Mouse (Mus musculus): ENCODE results near the gene Tas2r119. TPM values are rescaled to one million over a fixed set of nuclear protein-coding genes. Genes with fewer than 3 reads are reported as not detected.

The Tas2r119 gene
- total RNA-seq, 1 experiment = not detected

GRCm38 (mm10) chr15:32172175-32172987, 4.7 kb upstream of the Tas2r119 start:
- no peak overlapping the region for H3K9ac ChIP-seq (ENCODE audit: insufficient read depth, low read depth, low read length, poor library complexity, severe bottlenecking)
- no peak for TF ChIP-seq ZNF384 (IDR thresholded peaks at IDR 0.05; ENCODE audit: low read depth, low read length)
- no peak overlapping the region for H3K4me3 ChIP-seq (ENCODE audit: insufficient read depth in 1 of 2, low read depth in 1 of 2, low read length in 2 of 2, poor library complexity in 1 of 2, severe bottlenecking in 1 of 2)
- no peaks in the 10 kb centered on the region for H3K36me3 ChIP-seq (ENCODE audit: control insufficient read depth, insufficient read depth, low read length, poor library complexity, severe bottlenecking)
- DNase-seq (ENCODE audit: low read depth, low spot score) = no peak
- H3K27ac ChIP-seq (ENCODE audit: insufficient read depth, low read depth, low read length, poor library complexity, severe bottlenecking) = no peak overlapping the region
- no peaks in the 10 kb centered on the region for H3K9me3 ChIP-seq (ENCODE audit: control insufficient read depth, insufficient read depth, low read depth, low read length)
- no peaks in the 10 kb centered on the region for H3K4me1 ChIP-seq (ENCODE audit: control insufficient read depth in 2 of 2, insufficient read depth in 2 of 2, low read length in 2 of 2, poor library complexity in 1 of 2)
- in situ Hi-C loops (cut with MboI; ENCODE audit: low sequenced_read_pairs in 2 of 2, unreplicated experiment in 2 of 2) = no loop called here

GRCm38 (mm10) chr15:32172988-32173329, 4.1 kb upstream of the Tas2r119 start:
- TF ChIP-seq HCFC1 (IDR thresholded peaks at IDR 0.05; ENCODE audit: borderline replicate concordance, insufficient read depth, low read length) (no peak), ZC3H11A (IDR thresholded peaks at IDR 0.05; ENCODE audit: borderline replicate concordance, low read depth, low read length) (no peak), MAFK (IDR thresholded peaks at IDR 0.05; ENCODE audit: insufficient read depth, low read depth, low read length) (no peak), ZNF384 (IDR thresholded peaks at IDR 0.05; ENCODE audit: low read depth, low read length) (no peak), CHD2 (IDR thresholded peaks at IDR 0.05; ENCODE audit: low read depth, low read length) (no peak)
- Histone ChIP-seq H3K4me3 (ENCODE audit: insufficient read depth in 1 of 2, low read depth in 1 of 2, low read length in 2 of 2, poor library complexity in 1 of 2, severe bottlenecking in 1 of 2) (no peak overlapping the region), H3K9me3 (ENCODE audit: control insufficient read depth, insufficient read depth, low read depth, low read length) (no peaks in the 10 kb centered on the region), H3K9ac (ENCODE audit: insufficient read depth, low read depth, low read length, poor library complexity, severe bottlenecking) (no peak overlapping the region), H3K36me3 (ENCODE audit: control insufficient read depth, insufficient read depth, low read length, poor library complexity, severe bottlenecking) (no peaks in the 10 kb centered on the region), H3K4me1 (ENCODE audit: control insufficient read depth in 2 of 2, insufficient read depth in 2 of 2, low read length in 2 of 2, poor library complexity in 1 of 2) (no peaks in the 10 kb centered on the region), H3K27ac (ENCODE audit: insufficient read depth, low read depth, low read length, poor library complexity, severe bottlenecking) (no peak overlapping the region)
- in situ Hi-C loops (cut with MboI; ENCODE audit: low sequenced_read_pairs in 2 of 2, unreplicated experiment in 2 of 2) = no loop called here
- no peak for DNase-seq (ENCODE audit: low read depth, low spot score)

- Histone ChIP-seq H3K36me3 (ENCODE audit: control insufficient read depth, insufficient read depth, low read length, poor library complexity, severe bottlenecking) (no peaks in the 10 kb centered on the region), H3K4me1 (ENCODE audit: control insufficient read depth in 2 of 2, insufficient read depth in 2 of 2, low read length in 2 of 2, poor library complexity in 1 of 2) (no peaks in the 10 kb centered on the region), H3K9me3 (ENCODE audit: control insufficient read depth, insufficient read depth, low read depth, low read length) (no peaks in the 10 kb centered on the region), H3K27ac (ENCODE audit: insufficient read depth, low read depth, low read length, poor library complexity, severe bottlenecking) (no peak overlapping the region), H3K9ac (ENCODE audit: insufficient read depth, low read depth, low read length, poor library complexity, severe bottlenecking) (no peak overlapping the region), H3K4me3 (ENCODE audit: insufficient read depth in 1 of 2, low read depth in 1 of 2, low read length in 2 of 2, poor library complexity in 1 of 2, severe bottlenecking in 1 of 2) (no peak overlapping the region)
- no peak for TF ChIP-seq ZC3H11A (IDR thresholded peaks at IDR 0.05; ENCODE audit: borderline replicate concordance, low read depth, low read length)
- in situ Hi-C loops (cut with MboI; ENCODE audit: low sequenced_read_pairs in 2 of 2, unreplicated experiment in 2 of 2) = no loop called here
- DNase-seq (ENCODE audit: low read depth, low spot score) = no peak
Measured at GRCm38 (mm10) chr15:32180010-32180725, 3.1 kb downstream of the Tas2r119 start.

- Histone ChIP-seq H3K4me1 (ENCODE audit: control insufficient read depth in 2 of 2, insufficient read depth in 2 of 2, low read length in 2 of 2, poor library complexity in 1 of 2) (no peaks in the 10 kb centered on the region), H3K27ac (ENCODE audit: insufficient read depth, low read depth, low read length, poor library complexity, severe bottlenecking) (no peak overlapping the region), H3K36me3 (ENCODE audit: control insufficient read depth, insufficient read depth, low read length, poor library complexity, severe bottlenecking) (no peaks in the 10 kb centered on the region), H3K9ac (ENCODE audit: insufficient read depth, low read depth, low read length, poor library complexity, severe bottlenecking) (no peak overlapping the region), H3K9me3 (ENCODE audit: control insufficient read depth, insufficient read depth, low read depth, low read length) (no peaks in the 10 kb centered on the region), H3K4me3 (ENCODE audit: insufficient read depth in 1 of 2, low read depth in 1 of 2, low read length in 2 of 2, poor library complexity in 1 of 2, severe bottlenecking in 1 of 2) (no peak overlapping the region)
- TF ChIP-seq CHD2 (IDR thresholded peaks at IDR 0.05; ENCODE audit: low read depth, low read length) = no peak
- no peak for TF ChIP-seq ZC3H11A (IDR thresholded peaks at IDR 0.05; ENCODE audit: borderline replicate concordance, low read depth, low read length)
- no peak for TF ChIP-seq MAFK (IDR thresholded peaks at IDR 0.05; ENCODE audit: insufficient read depth, low read depth, low read length)
- no peak for TF ChIP-seq HCFC1 (IDR thresholded peaks at IDR 0.05; ENCODE audit: borderline replicate concordance, insufficient read depth, low read length)
- no peak for TF ChIP-seq ZNF384 (IDR thresholded peaks at IDR 0.05; ENCODE audit: low read depth, low read length)
- in situ Hi-C loops (cut with MboI; ENCODE audit: low sequenced_read_pairs in 2 of 2, unreplicated experiment in 2 of 2) = no loop called here
- DNase-seq (ENCODE audit: low read depth, low spot score) = no peak
Measured at GRCm38 (mm10) chr15:32182026-32182425, 4.9 kb downstream of the Tas2r119 start.

GRCm38 (mm10) chr15:32184964-32185363, 7.9 kb downstream of the Tas2r119 start:
- H3K4me3 ChIP-seq (ENCODE audit: insufficient read depth in 1 of 2, low read depth in 1 of 2, low read length in 2 of 2, poor library complexity in 1 of 2, severe bottlenecking in 1 of 2) = no peak overlapping the region
- H3K4me1 ChIP-seq (ENCODE audit: control insufficient read depth in 2 of 2, insufficient read depth in 2 of 2, low read length in 2 of 2, poor library complexity in 1 of 2) = no peaks in the 10 kb centered on the region
- no peak for TF ChIP-seq ZC3H11A (IDR thresholded peaks at IDR 0.05; ENCODE audit: borderline replicate concordance, low read depth, low read length)
- H3K9me3 ChIP-seq (ENCODE audit: control insufficient read depth, insufficient read depth, low read depth, low read length) = no peaks in the 10 kb centered on the region
- in situ Hi-C loops (cut with MboI; ENCODE audit: low sequenced_read_pairs in 2 of 2, unreplicated experiment in 2 of 2) = no loop called here
- no peak overlapping the region for H3K9ac ChIP-seq (ENCODE audit: insufficient read depth, low read depth, low read length, poor library complexity, severe bottlenecking)
- no peak overlapping the region for H3K27ac ChIP-seq (ENCODE audit: insufficient read depth, low read depth, low read length, poor library complexity, severe bottlenecking)
- H3K36me3 ChIP-seq (ENCODE audit: control insufficient read depth, insufficient read depth, low read length, poor library complexity, severe bottlenecking) = no peaks in the 10 kb centered on the region
- no peak for DNase-seq (ENCODE audit: low read depth, low spot score)
